Mouse (Mus musculus): ENCODE measurements around the gene Frem2.
A peak's percentile ranks its signal among the peaks of the same experiment; 100 is the strongest.

The Frem2 gene

GRCm38 (mm10) chr3:53656878-53657561, at the start of gene Frem2:
Gene Frem2 (minus strand): TSS chr3:53657355.
- no peak for DNase-seq (ENCODE audit: low spot score in 2 of 2)

- DNase-seq (ENCODE audit: low spot score in 2 of 2), result no peak
Observed at GRCm38 (mm10) chr3:53705992-53706495, 48.9 kb upstream of the Frem2 start.

- no peak for DNase-seq (ENCODE audit: low spot score in 2 of 2)
Observed at GRCm38 (mm10) chr3:53703126-53703505, 46.0 kb upstream of the Frem2 start.

- no peak for DNase-seq (ENCODE audit: low spot score in 2 of 2)
Observed at GRCm38 (mm10) chr3:53702421-53703125, 45.4 kb upstream of the Frem2 start.

- no peak for DNase-seq (ENCODE audit: low spot score in 2 of 2)
Observed at GRCm38 (mm10) chr3:53701940-53702339, 44.8 kb upstream of the Frem2 start.

GRCm38 (mm10) chr3:53687776-53688175, 30.6 kb upstream of the Frem2 start:
- DNase-seq (ENCODE audit: low spot score in 2 of 2), result no peak

GRCm38 (mm10) chr3:53682244-53682643, 25.1 kb upstream of the Frem2 start:
- no peak for DNase-seq (ENCODE audit: low spot score in 2 of 2)

GRCm38 (mm10) chr3:53680816-53681215, 23.7 kb upstream of the Frem2 start:
- no peak for DNase-seq (ENCODE audit: low spot score in 2 of 2)

GRCm38 (mm10) chr3:53674225-53674624, 17.1 kb upstream of the Frem2 start:
- DNase-seq (ENCODE audit: low spot score in 2 of 2), result no peak

- peak in 1 of 2 experiments; percentile 47 for DNase-seq (ENCODE audit: low spot score in 2 of 2)
Observed at GRCm38 (mm10) chr3:53669736-53670135, 12.6 kb upstream of the Frem2 start.

GRCm38 (mm10) chr3:53657744-53658534, 784 bp upstream of the Frem2 start:
- no peak for DNase-seq (ENCODE audit: low spot score in 2 of 2)

GRCm38 (mm10) chr3:53656328-53656877, 752 bp downstream of the Frem2 start:
- no peak for DNase-seq (ENCODE audit: low spot score in 2 of 2)

GRCm38 (mm10) chr3:53655343-53655742, 1.8 kb downstream of the Frem2 start:
- DNase-seq (ENCODE audit: low spot score in 2 of 2), result no peak

- DNase-seq (ENCODE audit: low spot score in 2 of 2), result no peak
Observed at GRCm38 (mm10) chr3:53650003-53650748, 7.0 kb downstream of the Frem2 start.

GRCm38 (mm10) chr3:53649425-53649824, 7.7 kb downstream of the Frem2 start:
- no peak for DNase-seq (ENCODE audit: low spot score in 2 of 2)

GRCm38 (mm10) chr3:53648902-53649301, 8.3 kb downstream of the Frem2 start:
- no peak for DNase-seq (ENCODE audit: low spot score in 2 of 2)

- no peak for DNase-seq (ENCODE audit: low spot score in 2 of 2)
Observed at GRCm38 (mm10) chr3:53635948-53636347, 21.2 kb downstream of the Frem2 start.

GRCm38 (mm10) chr3:53631126-53631525, 26.0 kb downstream of the Frem2 start:
- DNase-seq (ENCODE audit: low spot score in 2 of 2), result no peak

GRCm38 (mm10) chr3:53630630-53631029, 26.5 kb downstream of the Frem2 start:
- no peak for DNase-seq (ENCODE audit: low spot score in 2 of 2)

GRCm38 (mm10) chr3:53629966-53630365, 27.2 kb downstream of the Frem2 start:
- no peak for DNase-seq (ENCODE audit: low spot score in 2 of 2)

- no peak for DNase-seq (ENCODE audit: low spot score in 2 of 2)
Observed at GRCm38 (mm10) chr3:53623222-53623621, 33.9 kb downstream of the Frem2 start.
